Mouse (Mus musculus) spleen, postnatal 10 days (tissue): ENCODE measurements around the gene Sp6.

Experiments
- DNase-seq, 2 experiments: peaks; one replicate each; pipeline ENCODE4 v3.0.0; 2021 to 2022; ENCODE audit warnings: low spot score in 2 of 2

The Sp6 gene

GRCm38 (mm10) chr11:97021873-97022484 lies 8.8 kb downstream of the Sp6 start:
- DNase-seq: peak; percentile 61 to 85

GRCm38 (mm10) chr11:97024977-97025376 lies 11.8 kb downstream of the Sp6 start:
- no peak for DNase-seq

GRCm38 (mm10) chr11:97025721-97026344 lies 12.6 kb downstream of the Sp6 start:
- DNase-seq: peak; percentile 84 to 93

GRCm38 (mm10) chr11:97029686-97030417 lies 16.7 kb downstream of the Sp6 start, which contains the start of gene Scrn2:
Gene Scrn2 (plus strand): TSS chr11:97029938.
- DNase-seq: peak; percentile 87 to 89

- no peak for DNase-seq
Observed at GRCm38 (mm10) chr11:97030426-97030825, 17.2 kb downstream of the Sp6 start.

- DNase-seq: no peak
Observed at GRCm38 (mm10) chr11:97031977-97032376, 18.8 kb downstream of the Sp6 start.

GRCm38 (mm10) chr11:97032499-97032898 lies 19.3 kb downstream of the Sp6 start:
- no peak for DNase-seq

- no peak for DNase-seq
Observed at GRCm38 (mm10) chr11:97033781-97034180, 20.6 kb downstream of the Sp6 start.

- no peak for DNase-seq
Observed at GRCm38 (mm10) chr11:97036141-97036540, 22.9 kb downstream of the Sp6 start.

- DNase-seq: no peak
Observed at GRCm38 (mm10) chr11:97038881-97039280, 25.7 kb downstream of the Sp6 start.

GRCm38 (mm10) chr11:97040301-97041021 lies 27.3 kb downstream of the Sp6 start:
- no peak for DNase-seq

- DNase-seq: peak; percentile 82 to 95
Observed at GRCm38 (mm10) chr11:97041022-97041899, 28.1 kb downstream of the Sp6 start, which contains the start of the genes Lrrc46 and Mrpl10. Gene Lrrc46 (minus strand): TSS chr11:97041407. Gene Mrpl10 (plus strand): TSS chr11:97041560.

GRCm38 (mm10) chr11:97044902-97045301 lies 31.7 kb downstream of the Sp6 start:
- no peak for DNase-seq

GRCm38 (mm10) chr11:97045861-97046260 lies 32.7 kb downstream of the Sp6 start:
- DNase-seq: no peak

GRCm38 (mm10) chr11:97048090-97048650 lies 35.0 kb downstream of the Sp6 start:
- DNase-seq: no peak

GRCm38 (mm10) chr11:97049492-97050085 lies 36.4 kb downstream of the Sp6 start:
- DNase-seq: no peak

GRCm38 (mm10) chr11:97050216-97050943 lies 37.2 kb downstream of the Sp6 start, which contains the start of gene Osbpl7:
Gene Osbpl7 (plus strand): TSS chr11:97050628.
- DNase-seq: peak; percentile 42 to 69

- no peak for DNase-seq
Observed at GRCm38 (mm10) chr11:97050944-97051586, 37.9 kb downstream of the Sp6 start.

GRCm38 (mm10) chr11:97052219-97052646 lies 39.0 kb downstream of the Sp6 start:
- peak; percentile 27 to 64 for DNase-seq
